Mouse (Mus musculus) leukemia stem cell, adult 10-12 weeks (primary cell): ENCODE measurements around the gene Ugt3a1. TPM values are rescaled to one million over a fixed set of nuclear protein-coding genes. Genes with fewer than 3 reads are reported as not detected.

ENCODE experiments used
- polyA plus RNA-seq: library from polyadenylated mRNA; stranded (reverse); fragments of >175 nt; gene quantifications from 2 replicates; pipeline ENCODE4 v1.2.3, GENCODE M21; 2012; ENCODE audit warnings: low replicate concordance

Gene Ugt3a1
- polyA plus RNA-seq, result not detected in 2 replicates

DNA sequence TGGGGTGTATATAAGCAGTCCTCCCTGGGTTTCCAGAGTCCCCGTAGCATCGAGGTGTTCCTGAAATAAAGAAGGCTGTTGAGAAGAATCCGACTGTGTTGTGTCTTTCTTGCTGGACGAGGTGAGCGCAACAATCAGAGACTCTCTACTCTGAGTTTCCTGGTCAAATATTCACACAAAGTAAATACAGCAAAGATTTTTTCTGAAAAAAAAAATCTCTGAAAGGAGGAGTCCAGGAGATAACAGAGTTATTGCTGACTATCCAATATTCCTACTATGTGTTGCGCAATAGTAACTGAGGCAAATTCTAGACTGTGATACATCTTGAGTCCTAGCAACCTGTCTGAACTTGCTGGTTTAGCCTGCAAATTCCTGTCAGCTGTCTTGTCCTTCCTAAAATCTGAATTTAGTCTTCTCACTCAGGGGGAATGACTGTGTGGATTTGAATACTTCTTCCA lies at the start of gene Ugt3a1:
Ugt3a1 (plus strand) TSS at position 51 of the 458 bp plus-strand sequence.

DNA sequence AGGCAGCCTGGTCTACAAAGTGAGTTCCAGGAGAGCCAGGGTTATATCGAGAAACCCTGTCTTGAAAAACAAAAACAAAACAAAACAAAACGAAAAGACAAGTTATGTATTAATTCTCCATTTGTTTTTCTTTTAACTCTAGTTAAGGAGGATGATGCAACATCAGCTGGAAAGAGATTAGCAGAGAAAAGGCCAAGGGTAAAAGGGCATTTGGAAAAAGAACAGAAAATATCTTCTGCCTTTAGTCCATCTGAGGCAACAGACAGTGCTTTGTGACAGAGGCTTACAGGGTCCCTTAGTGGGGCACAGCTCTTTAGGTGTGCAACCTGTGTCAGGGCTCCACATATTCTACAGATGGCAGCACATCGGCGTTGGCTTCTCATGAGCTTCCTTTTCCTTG lies 58.7 kb downstream of the Ugt3a1 start, which contains the start of gene Ugt3a2:
Ugt3a2 (plus strand) TSS at position 210 of the 400 bp plus-strand sequence.

Other genes with a start within 250 kb of the Ugt3a1 start
- 26.1 and 26.9 TPM in 2 replicates for gene Nadk2, start 205.6 kb upstream of the Ugt3a1 start, polyA plus RNA-seq
- gene Lmbrd2, start 136.3 kb upstream of the Ugt3a1 start, polyA plus RNA-seq, result 0.59 and 0.99 TPM in 2 replicates
- 2.5 and 6.7 TPM in 2 replicates for gene Skp2, start 121.5 kb upstream of the Ugt3a1 start, polyA plus RNA-seq
- gene Ugt3a2, start 58.7 kb downstream of the Ugt3a1 start, polyA plus RNA-seq, result not detected in 2 replicates
- gene Capsl, start 159.1 kb downstream of the Ugt3a1 start, polyA plus RNA-seq, result not detected in 2 replicates